Mouse (Mus musculus): ENCODE measurements around the gene Fbrs.
A peak's percentile ranks its signal among the peaks of the same experiment; 100 is the strongest.
"Not testable (repeated sequence)": the region's sequence is repeated elsewhere in the genome, so short reads cannot be mapped to it uniquely, and the experiment has no call there.

Gene Fbrs

GRCm38 (mm10) chr7:127478635-127479317 lies at the start of gene Fbrs:
Fbrs (plus strand) TSS chr7:127479199.
- peak; percentile 98 for DNase-seq

- DNase-seq: no peak
Observed at GRCm38 (mm10) chr7:127435206-127435605, 43.8 kb upstream of the Fbrs start.

- no peak for DNase-seq
Observed at GRCm38 (mm10) chr7:127437724-127438123, 41.3 kb upstream of the Fbrs start.

GRCm38 (mm10) chr7:127443976-127444375 lies 35.0 kb upstream of the Fbrs start:
- peak; percentile 37 for DNase-seq

GRCm38 (mm10) chr7:127448521-127449300 lies 30.3 kb upstream of the Fbrs start, which contains the start of gene Zfp689:
Zfp689 (minus strand) TSS chr7:127449158.
- DNase-seq: peak; percentile 95

- DNase-seq: no peak
Observed at GRCm38 (mm10) chr7:127449966-127450365, 29.0 kb upstream of the Fbrs start.

- no peak for DNase-seq
Observed at GRCm38 (mm10) chr7:127453056-127453455, 25.9 kb upstream of the Fbrs start.

GRCm38 (mm10) chr7:127454905-127455304 lies 24.1 kb upstream of the Fbrs start:
- no peak for DNase-seq

- not testable (repeated sequence) for DNase-seq
Observed at GRCm38 (mm10) chr7:127458371-127459122, 20.5 kb upstream of the Fbrs start.

- DNase-seq: not testable (repeated sequence)
Observed at GRCm38 (mm10) chr7:127459311-127459710, 19.7 kb upstream of the Fbrs start, which contains the start of gene Prr14. Prr14 (plus strand) TSS chr7:127459611.

GRCm38 (mm10) chr7:127465191-127465590 lies 13.8 kb upstream of the Fbrs start:
- no peak for DNase-seq

GRCm38 (mm10) chr7:127465670-127466069 lies 13.3 kb upstream of the Fbrs start:
- not testable (repeated sequence) for DNase-seq

- no peak for DNase-seq
Observed at GRCm38 (mm10) chr7:127466606-127467005, 12.4 kb upstream of the Fbrs start.

GRCm38 (mm10) chr7:127470011-127470715 lies 8.8 kb upstream of the Fbrs start:
- DNase-seq: peak; percentile 58

- peak; percentile 95 for DNase-seq
Observed at GRCm38 (mm10) chr7:127470743-127471645, 8.0 kb upstream of the Fbrs start.

- DNase-seq: no peak
Observed at GRCm38 (mm10) chr7:127471646-127472010, 7.4 kb upstream of the Fbrs start.

- DNase-seq: no peak
Observed at GRCm38 (mm10) chr7:127472060-127472459, 6.9 kb upstream of the Fbrs start.

GRCm38 (mm10) chr7:127473705-127474104 lies 5.3 kb upstream of the Fbrs start:
- DNase-seq: no peak

GRCm38 (mm10) chr7:127474378-127475070 lies 4.5 kb upstream of the Fbrs start:
- DNase-seq: no peak

- DNase-seq: no peak
Observed at GRCm38 (mm10) chr7:127475186-127475740, 3.7 kb upstream of the Fbrs start.

GRCm38 (mm10) chr7:127476336-127476735 lies 2.7 kb upstream of the Fbrs start:
- peak; percentile 32 for DNase-seq

Data from kidney, postnatal 14 days (tissue).